Comparison of ENCODE assay signal across 8 mouse cellular contexts in the genomic region with DNA sequence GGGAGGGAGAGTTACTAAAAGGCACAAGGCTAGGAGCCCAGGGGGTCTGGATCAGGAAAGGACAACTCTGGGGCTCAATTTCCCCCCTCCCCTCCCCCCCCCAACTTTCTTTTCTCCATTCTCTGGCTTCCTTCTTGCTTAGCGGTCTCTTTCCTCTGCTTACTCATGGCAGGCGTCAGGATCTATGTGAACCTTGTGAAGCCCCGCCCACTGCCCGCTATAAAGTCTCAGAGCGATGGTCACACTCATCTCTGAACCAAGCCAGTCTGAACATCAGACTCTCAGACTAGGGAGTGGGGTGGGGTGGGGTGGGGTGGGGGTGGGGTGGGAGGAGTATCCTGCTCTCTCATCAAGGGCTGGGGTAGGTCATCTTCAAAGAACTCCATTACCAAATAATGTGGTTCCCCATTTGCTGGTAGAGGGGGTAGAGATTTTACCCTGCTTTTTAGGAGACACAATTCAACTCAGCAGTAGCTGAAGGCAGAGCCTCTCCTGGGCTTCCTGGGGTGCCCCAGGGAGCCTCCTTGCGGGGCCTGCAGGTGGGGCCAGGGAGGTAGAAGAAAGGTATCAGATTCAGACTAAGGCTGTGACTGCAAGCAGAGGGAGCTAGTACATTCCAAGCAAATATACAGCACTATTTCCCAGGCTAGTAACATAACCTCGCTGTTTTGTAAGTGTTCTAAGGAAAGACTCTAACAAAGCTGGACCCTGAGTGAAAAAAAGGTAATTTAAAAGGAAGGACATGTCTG.
DNase-seq lines count a peak whose midpoint lies in the region; ATAC-seq and TF ChIP-seq lines count a peak whose summit lies in the region.

No protein-coding gene starts in this region.

- H3K4me1 ChIP-seq in forebrain, embryonic 12.5 days = peaks cover 31% of the 10 kb centered on the region
- H3K4me1 ChIP-seq in forebrain, embryonic 15.5 days = peaks cover 17% of the 10 kb centered on the region
- H3K4me1 ChIP-seq in ES-Bruce4 (ENCODE audit: control insufficient read depth, insufficient read depth, low read length) = peaks cover 13% of the 10 kb centered on the region
- H3K4me1 ChIP-seq in hindbrain, embryonic 12.5 days = peaks cover 36% of the 10 kb centered on the region
- H3K4me1 ChIP-seq in liver, embryonic 15.5 days (replicated peaks) = no peaks in the 10 kb centered on the region; the same call in 1 of the 2 replicates

- TF ChIP-seq CTCF in ES-Bruce4 (IDR thresholded peaks at IDR 0.05; ENCODE audit: low read depth, low read length) = peak; percentile 13

- no peak for TF ChIP-seq POLR2A in ES-Bruce4 (IDR thresholded peaks at IDR 0.05; ENCODE audit: insufficient read depth, low read length)

- H3K4me2 ChIP-seq in forebrain, embryonic 12.5 days = peak overlapping the region; percentile 13; the same call in 1 of the 2 replicates
- no peak overlapping the region for H3K4me2 ChIP-seq in forebrain, embryonic 15.5 days (replicated peaks)
- H3K4me2 ChIP-seq in hindbrain, embryonic 12.5 days (replicated peaks) = no peak overlapping the region; the same call in 1 of the 2 replicates
- peak overlapping the region; percentile 7; the same call in 1 of the 2 replicates for H3K4me2 ChIP-seq in liver, embryonic 15.5 days

- no peaks in the 10 kb centered on the region for H3K9me3 ChIP-seq in forebrain, embryonic 12.5 days
- H3K9me3 ChIP-seq in forebrain, embryonic 15.5 days = no peaks in the 10 kb centered on the region
- no peaks in the 10 kb centered on the region for H3K9me3 ChIP-seq in ES-Bruce4 (replicated peaks; ENCODE audit: control insufficient read depth, insufficient read depth, low read length, poor library complexity, severe bottlenecking)
- no peaks in the 10 kb centered on the region for H3K9me3 ChIP-seq in hindbrain, embryonic 12.5 days (replicated peaks)
- no peaks in the 10 kb centered on the region for H3K9me3 ChIP-seq in liver, embryonic 15.5 days (replicated peaks)

- H3K9ac ChIP-seq in forebrain, embryonic 12.5 days = no peak overlapping the region
- H3K9ac ChIP-seq in forebrain, embryonic 15.5 days (replicated peaks) = no peak overlapping the region
- peak overlapping the region; percentile 38 for H3K9ac ChIP-seq in ES-Bruce4 (ENCODE audit: low read depth, poor library complexity, severe bottlenecking)
- no peak overlapping the region for H3K9ac ChIP-seq in hindbrain, embryonic 12.5 days
- H3K9ac ChIP-seq in liver, embryonic 15.5 days = no peak overlapping the region

- TF ChIP-seq EP300 in ES-Bruce4 (IDR thresholded peaks at IDR 0.05; ENCODE audit: insufficient read depth, low read depth, low read length) = peak; percentile 68

- peak overlapping the region; percentile 51; the same call in 1 of the 2 replicates for H3K27ac ChIP-seq in forebrain, embryonic 12.5 days
- H3K27ac ChIP-seq in forebrain, embryonic 15.5 days (replicated peaks) = no peak overlapping the region
- H3K27ac ChIP-seq in ES-Bruce4 (ENCODE audit: insufficient read depth, low read length) = peak overlapping the region; percentile 96
- H3K27ac ChIP-seq in hindbrain, embryonic 12.5 days = peak overlapping the region; percentile 85; the same call in 1 of the 2 replicates
- H3K27ac ChIP-seq in liver, embryonic 15.5 days (replicated peaks) = no peak overlapping the region

- H3K4me3 ChIP-seq in forebrain, embryonic 12.5 days (replicated peaks) = no peak overlapping the region
- H3K4me3 ChIP-seq in forebrain, embryonic 15.5 days = no peak overlapping the region
- 0 out of 2 replicates have a peak overlapping the region, but pooled peaks have one; percentile 9 for H3K4me3 ChIP-seq in ES-Bruce4 (ENCODE audit: low read depth, low read length)
- no peak overlapping the region for H3K4me3 ChIP-seq in hindbrain, embryonic 12.5 days
- H3K4me3 ChIP-seq in liver, embryonic 15.5 days (replicated peaks) = no peak overlapping the region

- DNase-seq in spleen, adult 18-20 months = no peak
- no peak for DNase-seq in right cerebral cortex, postnatal 25 days

- H3K36me3 ChIP-seq in forebrain, embryonic 12.5 days (replicated peaks) = no peaks in the 10 kb centered on the region
- no peaks in the 10 kb centered on the region for H3K36me3 ChIP-seq in forebrain, embryonic 15.5 days
- no peaks in the 10 kb centered on the region for H3K36me3 ChIP-seq in ES-Bruce4 (ENCODE audit: control insufficient read depth, insufficient read depth, low read length, poor library complexity, severe bottlenecking)
- H3K36me3 ChIP-seq in hindbrain, embryonic 12.5 days = no peaks in the 10 kb centered on the region
- H3K36me3 ChIP-seq in liver, embryonic 15.5 days (replicated peaks) = no peaks in the 10 kb centered on the region

- peak; percentile 45; the same call in 1 of the 2 replicates for ATAC-seq in forebrain, embryonic 12.5 days (ENCODE audit: low FRiP score)
- ATAC-seq in forebrain, embryonic 15.5 days (replicated peaks) = no peak
- no peak for ATAC-seq in hindbrain, embryonic 12.5 days (ENCODE audit: low FRiP score)
- no peak for ATAC-seq in liver, embryonic 15.5 days (ENCODE audit: insufficient read depth)
- no peak for ATAC-seq in megakaryocyte-erythroid progenitor cell, adult 5-6 weeks (replicated peaks; ENCODE audit: low FRiP score, low TSS enrichment, poor library complexity, severe bottlenecking)

- WGBS in forebrain, embryonic 12.5 days = 10% methylated on average over 7 of the region's 7 CpGs
- WGBS in forebrain, embryonic 15.5 days = 9% methylated on average over 7 of the region's 7 CpGs
- WGBS in hindbrain, embryonic 12.5 days = 10% methylated on average over 7 of the region's 7 CpGs
- WGBS in liver, embryonic 15.5 days (ENCODE audit: insufficient replicate concordance) = 12% methylated on average over 7 of the region's 7 CpGs

- no peaks in the 10 kb centered on the region for H3K27me3 ChIP-seq in forebrain, embryonic 12.5 days
- H3K27me3 ChIP-seq in forebrain, embryonic 15.5 days = no peaks in the 10 kb centered on the region
- H3K27me3 ChIP-seq in ES-Bruce4 (ENCODE audit: control insufficient read depth, insufficient read depth, low read length, poor library complexity, severe bottlenecking) = no peaks in the 10 kb centered on the region
- H3K27me3 ChIP-seq in hindbrain, embryonic 12.5 days = no peaks in the 10 kb centered on the region
- H3K27me3 ChIP-seq in liver, embryonic 15.5 days = no peaks in the 10 kb centered on the region

Comparison
In these comparisons a context has a peak if more than half of its experiments do, and no peak if none do; other contexts are left out.
1. H3K27ac ChIP-seq: peak in forebrain, embryonic 12.5 days (single experiment), ES-Bruce4 (single experiment) and hindbrain, embryonic 12.5 days (single experiment); none in forebrain, embryonic 15.5 days (single experiment) and liver, embryonic 15.5 days (single experiment).
2. H3K4me2 ChIP-seq: peak in forebrain, embryonic 12.5 days (single experiment) and liver, embryonic 15.5 days (single experiment); none in forebrain, embryonic 15.5 days (single experiment) and hindbrain, embryonic 12.5 days (single experiment).